Mouse (Mus musculus) T-helper 17 cell (primary cell): ENCODE measurements at regions not wholly inside any gene's neighbourhood (a gene's known extent, or its start where the extent isn't known, plus 50 kb on each side); places are given as distances from the start of the nearest gene placed in this dataset.

Source experiments
- in situ Hi-C, 2 experiments: fragments of 300-600 bp; cut with MboI, MseI; formaldehyde crosslinking; loops; 1 replicate in 1 of 2; 2 replicates in 1 of 2; pipeline ENCODE4 v1.15.1; 2025; ENCODE audit warnings: high pct_unique_total_duplicates in 2 of 2

DNA sequence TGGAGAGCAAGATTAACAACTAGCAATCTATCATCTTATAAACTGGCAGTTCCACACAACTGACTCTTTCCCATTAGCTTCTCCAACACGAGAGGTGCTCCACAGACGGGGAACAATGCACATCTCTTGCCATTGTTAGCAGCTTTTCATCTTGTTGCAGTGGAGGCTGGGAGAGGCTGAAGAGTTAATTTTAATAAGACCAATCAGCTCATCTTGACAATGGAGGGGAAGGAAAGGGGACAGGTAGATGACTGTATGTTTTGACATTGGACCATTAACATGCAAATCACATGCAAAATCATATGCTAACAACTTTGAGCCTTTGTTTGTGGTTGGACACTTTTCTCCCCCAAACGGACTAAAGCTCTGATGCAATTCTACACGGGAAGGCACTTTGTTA is 218.9 kb upstream of the Id4 start:
- in situ Hi-C loops, result no loop called here

- in situ Hi-C loops, result no loop called here
Measured at GRCm38 (mm10) chr13:48042572-48042971, 218.5 kb upstream of the Id4 start.

DNA sequence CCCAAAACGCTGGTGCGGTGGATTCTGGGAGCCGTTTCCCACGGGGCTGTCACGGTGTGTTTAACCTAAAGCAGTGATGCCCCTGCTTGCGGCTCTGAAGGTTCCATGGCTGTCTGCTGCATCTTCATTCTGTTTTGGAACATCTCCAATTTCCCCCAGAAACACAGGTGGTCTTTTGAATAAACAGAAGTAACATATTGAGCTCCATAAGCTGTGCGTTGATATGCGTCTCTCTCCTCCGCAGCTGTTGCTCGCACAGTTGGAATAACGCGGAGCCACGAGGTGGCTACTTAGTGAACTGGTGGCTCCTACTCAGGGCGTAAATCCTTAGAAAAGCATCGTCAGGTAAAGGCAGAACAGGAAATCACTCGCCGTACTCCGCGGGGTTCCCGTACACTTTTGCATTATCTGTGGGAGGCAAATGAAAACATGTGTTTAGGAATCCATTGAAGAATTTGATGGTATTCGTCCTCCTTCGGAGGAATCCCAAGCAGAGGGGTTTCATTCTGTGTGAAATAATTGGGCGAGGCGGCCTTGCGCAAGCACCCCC is 214.8 kb upstream of the Id4 start:
- in situ Hi-C loops, result no loop called here

DNA sequence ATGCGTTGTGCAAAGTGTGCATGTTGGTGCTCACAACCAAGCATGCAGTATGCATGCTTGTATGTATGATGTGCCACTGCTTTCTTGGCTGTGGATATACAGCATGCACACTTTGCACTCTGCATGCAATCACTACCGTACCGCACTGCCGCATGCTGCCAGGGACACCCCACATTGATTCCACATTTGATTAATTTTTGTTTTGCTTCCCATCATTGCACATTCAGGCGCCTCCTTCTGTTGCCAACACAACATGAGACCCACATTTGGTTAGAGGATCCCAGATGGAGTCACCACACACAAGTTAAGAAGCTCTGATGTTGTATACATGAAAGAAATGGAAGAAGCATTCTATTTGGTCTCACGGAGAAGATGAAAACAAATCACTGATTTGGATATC is 211.2 kb upstream of the Id4 start:
- in situ Hi-C loops, result no loop called here

GRCm38 (mm10) chr13:48074630-48075029 is 186.4 kb upstream of the Id4 start:
- in situ Hi-C loops, result no loop called here

- in situ Hi-C loops, result no loop called here
Measured at GRCm38 (mm10) chr13:48075315-48075714, 185.7 kb upstream of the Id4 start.

DNA sequence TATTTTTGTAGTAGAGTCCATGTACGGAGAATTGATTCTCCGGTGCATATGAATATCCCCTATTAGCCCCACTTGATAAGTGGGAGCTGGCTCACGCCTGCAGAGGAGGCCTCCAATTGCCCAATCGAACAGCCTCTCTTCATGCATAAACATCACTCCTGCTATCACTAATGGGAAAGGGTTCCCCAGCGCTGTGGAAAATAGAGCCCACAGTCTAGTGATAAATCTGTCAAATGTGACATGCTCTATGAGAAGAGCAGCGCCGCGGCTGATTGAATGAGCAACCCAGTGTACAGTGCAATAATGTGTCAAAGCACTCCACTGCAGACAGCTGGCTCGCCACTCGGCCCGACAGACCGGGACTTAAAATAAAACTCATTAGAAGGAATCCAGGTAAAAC is 182.8 kb upstream of the Id4 start:
- in situ Hi-C loops, result no loop called here

DNA sequence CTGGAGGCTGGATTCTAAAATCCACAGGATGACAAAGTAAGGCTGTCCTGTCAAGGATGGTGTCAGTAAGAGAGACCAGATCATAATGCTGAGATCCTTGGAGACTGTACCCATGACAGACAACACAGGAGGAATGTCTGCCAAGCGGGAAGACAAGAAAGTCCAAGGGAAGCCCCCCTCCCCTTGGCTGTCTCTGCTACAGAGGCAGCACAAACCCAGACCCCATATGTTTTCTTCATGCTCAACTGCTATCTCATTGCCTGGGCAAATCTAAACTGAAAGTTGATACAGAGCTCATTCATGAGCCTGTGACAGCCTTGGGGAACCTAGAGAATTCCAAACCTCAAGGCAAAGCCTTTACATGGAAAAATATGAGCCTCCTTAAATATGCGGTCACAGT is 177.7 kb upstream of the Id4 start:
- in situ Hi-C loops, result no loop called here

GRCm38 (mm10) chr13:48083807-48084206 is 177.2 kb upstream of the Id4 start:
- in situ Hi-C loops, result no loop called here

- in situ Hi-C loops, result no loop called here
Measured at GRCm38 (mm10) chr13:48094275-48095035, 166.6 kb upstream of the Id4 start.

DNA sequence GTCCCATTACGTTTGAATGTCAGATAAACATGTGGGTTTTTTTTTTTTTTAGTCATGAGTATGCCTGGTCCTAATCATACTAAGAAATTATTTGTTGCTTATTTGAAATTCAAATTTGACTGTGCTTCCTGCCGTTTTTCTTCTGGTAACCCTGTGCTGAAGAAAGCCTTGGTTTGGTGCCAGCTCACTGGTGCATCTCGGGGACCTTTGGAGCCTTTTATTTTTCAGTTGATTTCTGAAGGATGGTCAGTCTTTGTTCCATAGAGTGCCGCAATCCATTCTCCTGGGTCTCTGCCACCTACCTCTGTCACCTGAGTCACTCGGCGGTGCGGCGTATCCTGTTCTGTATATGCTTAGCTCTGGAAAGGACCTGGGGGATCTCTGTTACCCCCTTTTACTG is 158.9 kb upstream of the Id4 start:
- in situ Hi-C loops, result no loop called here

- in situ Hi-C loops, result no loop called here
Measured at GRCm38 (mm10) chr13:48102576-48102975, 158.5 kb upstream of the Id4 start.

GRCm38 (mm10) chr13:48104766-48105165 is 156.3 kb upstream of the Id4 start:
- in situ Hi-C loops, result no loop called here

DNA sequence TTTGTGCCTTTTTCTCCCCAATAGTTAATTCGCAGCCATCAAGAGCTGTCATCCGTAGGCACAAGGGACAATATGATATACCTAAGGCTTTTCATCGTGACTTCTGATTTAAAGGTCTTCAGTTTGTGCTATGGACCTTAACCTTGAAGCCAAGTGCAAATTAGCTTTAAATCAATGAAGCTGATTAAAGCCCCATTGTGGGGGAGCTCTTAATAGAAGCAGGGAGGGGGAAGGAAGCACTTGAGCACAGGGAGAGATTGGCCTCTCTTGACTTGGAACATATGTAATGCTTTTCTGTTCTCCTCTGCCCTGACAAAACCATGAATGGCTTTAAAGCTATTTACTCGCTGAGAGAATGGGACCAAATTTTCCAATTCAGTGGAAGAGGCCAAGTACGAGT is 154.1 kb upstream of the Id4 start:
- in situ Hi-C loops, result no loop called here

- in situ Hi-C loops, result no loop called here
Measured at GRCm38 (mm10) chr13:48115890-48116289, 145.1 kb upstream of the Id4 start.

GRCm38 (mm10) chr13:48126582-48126981 is 134.4 kb upstream of the Id4 start:
- in situ Hi-C loops, result no loop called here

DNA sequence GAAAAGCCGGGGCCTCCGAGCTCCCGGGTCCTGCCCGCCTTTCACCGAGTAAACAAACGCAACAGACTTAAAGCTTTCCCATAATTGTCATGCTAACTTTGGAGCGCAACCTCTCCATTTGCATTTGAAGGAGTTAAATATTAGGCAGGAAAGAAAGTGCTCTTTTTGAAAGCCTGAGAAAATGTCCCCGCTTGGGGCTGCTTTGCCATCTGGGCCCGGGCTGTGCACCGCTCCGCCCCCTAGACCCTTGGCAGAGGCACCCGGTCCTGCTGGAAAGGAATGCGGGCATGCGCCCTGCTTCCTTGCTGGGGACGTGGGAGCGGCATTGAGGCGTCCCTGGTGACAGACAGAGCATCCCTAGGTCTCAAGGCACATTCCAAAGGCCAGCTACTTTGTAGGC is 130.3 kb upstream of the Id4 start:
- in situ Hi-C loops, result no loop called here

DNA sequence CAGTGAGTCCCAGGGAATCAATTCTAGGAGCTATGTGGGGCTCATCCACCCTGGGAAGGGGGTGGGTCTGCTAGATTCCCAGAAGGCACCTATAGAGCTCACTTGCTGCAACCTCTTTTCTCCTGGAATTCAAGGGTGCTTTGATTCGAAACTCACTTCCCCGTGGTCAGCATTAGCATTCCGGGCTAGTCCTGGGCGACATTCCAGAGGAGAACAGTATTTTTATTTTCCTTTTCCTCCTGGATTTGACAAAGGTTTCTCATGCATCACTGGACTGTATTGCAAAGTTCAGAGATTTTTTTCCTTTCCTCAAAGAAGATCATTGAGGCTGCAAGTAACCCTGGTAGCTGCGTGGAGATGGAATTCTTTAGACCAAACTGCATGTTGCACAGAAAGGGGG is 129.3 kb upstream of the Id4 start:
- in situ Hi-C loops, result no loop called here

GRCm38 (mm10) chr13:48145976-48146375 is 115.1 kb upstream of the Id4 start:
- in situ Hi-C loops, result no loop called here

DNA sequence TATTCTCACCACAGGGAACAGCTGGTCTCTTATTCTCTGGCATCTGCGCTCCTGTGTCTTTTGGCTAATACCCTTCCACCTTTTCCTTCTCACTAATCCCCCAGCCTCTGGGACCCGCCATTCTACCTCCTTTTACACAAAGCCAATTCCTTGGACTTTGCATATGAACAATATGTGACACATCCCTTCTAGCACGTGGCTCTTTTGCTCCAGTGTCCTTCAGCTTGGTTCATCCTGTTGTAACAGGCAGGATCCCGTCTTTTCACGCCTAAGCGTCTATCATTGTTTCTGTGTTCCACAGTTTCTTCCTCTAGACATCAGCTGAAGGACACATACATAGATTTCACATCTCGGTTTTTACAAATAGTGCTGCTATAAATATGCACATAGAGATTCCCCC is 114.0 kb upstream of the Id4 start:
- in situ Hi-C loops, result no loop called here

GRCm38 (mm10) chr13:48153248-48153647 is 107.8 kb upstream of the Id4 start:
- in situ Hi-C loops, result no loop called here

DNA sequence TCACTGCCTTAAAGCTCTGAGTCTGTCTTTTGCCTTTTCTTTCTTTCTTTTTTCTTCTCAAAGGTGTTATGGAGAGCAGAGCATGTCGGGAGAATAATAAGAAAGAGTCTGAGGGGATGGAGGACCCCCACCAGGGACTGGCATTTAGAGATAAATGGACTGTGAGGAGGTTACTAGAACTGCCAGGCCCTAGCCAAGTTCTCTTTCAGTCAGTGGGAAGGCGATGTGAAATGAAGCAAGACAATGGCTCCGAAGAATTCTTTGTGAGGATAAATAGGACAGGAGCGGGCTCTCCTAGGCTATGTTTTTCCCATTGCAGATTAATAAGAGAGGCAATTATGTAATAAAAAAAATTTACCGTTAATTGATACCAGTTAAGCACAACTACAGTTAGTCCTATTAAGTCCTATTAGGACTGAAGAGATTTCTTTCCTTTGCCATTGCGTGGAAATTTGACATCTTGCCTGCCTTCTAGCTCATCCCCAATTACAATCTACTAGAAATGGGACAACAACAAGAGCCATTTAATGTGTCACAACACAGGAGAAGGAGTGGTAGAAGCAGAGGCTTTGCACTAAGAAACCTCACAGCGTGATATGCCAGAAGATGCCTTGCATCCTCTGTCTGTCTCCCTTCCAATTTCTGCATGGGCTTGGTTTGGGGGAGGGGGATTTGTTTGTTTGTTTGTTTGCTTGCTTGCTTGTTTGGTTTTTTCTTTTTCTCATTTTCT is 107.2 kb upstream of the Id4 start:
- in situ Hi-C loops, result no loop called here
